In genomic region chr19:20386296-20386695, GRCm38 (mm10) we compare ENCODE assay signal across 16 mouse cellular contexts. TPM values are rescaled to one million over a fixed set of nuclear protein-coding genes. Genes with fewer than 3 reads are reported as not detected.
DNase-seq lines count a peak whose midpoint lies in the region; ATAC-seq lines count a peak whose summit lies in the region.
"Had no signal": no experiment of that assay in that cellular context is flagged by ENCODE, and none has a peak within 500 bp of the region (broad histone marks: within the 10 kb centered on the region; RNA-seq: fewer than 3 reads in every experiment).

No protein-coding gene starts in this region.

- peak; percentile 25 for DNase-seq in adrenal gland, postnatal 10 days
- no peak for DNase-seq in adrenal gland, adult 8-10 months
- peak; percentile 16 for DNase-seq in gastrocnemius, adult 18-20 months (ENCODE audit: low spot score)
- DNase-seq in gastrocnemius, postnatal 4 days (ENCODE audit: low spot score in 2 of 2) = no peak
- DNase-seq in brain, adult 2 months (ENCODE audit: low read depth, low spot score) = peak; percentile 48
- no peak for DNase-seq in testis, postnatal 10 days (ENCODE audit: low spot score)
- DNase-seq: cerebellum, adult 18-20 months; cerebellum, postnatal 36 days; heart, postnatal 36 days; kidney, adult 11 months; layer of hippocampus, postnatal 36 days; liver, postnatal 0 days; lung, postnatal 10 days; thymus, adult 2 months had no signal

- peak; percentile 36 for ATAC-seq in granulocyte monocyte progenitor cell, adult 5-6 weeks (replicated peaks; ENCODE audit: poor library complexity, severe bottlenecking)
- ATAC-seq in cerebellum, adult (ENCODE audit: insufficient number of reproducible peaks, low FRiP score, low TSS enrichment) = no peak
- ATAC-seq: liver, postnatal 0 days had no signal

RNA-seq across cellular contexts. Expression of gene Anxa1, which starts 4.4 kb away (rescaled TPM):
- 10 to 100 TPM; 29.5 to 37.6 TPM for total RNA-seq in adrenal gland, postnatal 10 days (2021)
- 10 to 100 TPM; 13.1 to 47.7 (median 20.0) TPM for total RNA-seq in adrenal gland, adult 8-10 months (2022)
- 10 to 100 TPM; 10.5 to 21.5 TPM for total RNA-seq in gastrocnemius, adult 18-20 months (2021)
- total RNA-seq in gastrocnemius, postnatal 4 days (2021) = 10 to 100 TPM; 45.6 to 52.9 TPM
- total RNA-seq in granulocyte monocyte progenitor cell, adult 5-6 weeks (2014; fragmentation: Nextera tagmentation) = 195 and 239 TPM in 2 replicates
- total RNA-seq in granulocyte monocyte progenitor cell, adult 5-6 weeks (2017) = 534 and 546 TPM in 2 replicates

Comparison
In these comparisons a context has a peak if more than half of its experiments do, and no peak if none do; other contexts are left out.
1. DNase-seq: peak in adrenal gland, postnatal 10 days (single experiment), gastrocnemius, adult 18-20 months (single experiment) and brain, adult 2 months (single experiment); none in adrenal gland, adult 8-10 months (single experiment), gastrocnemius, postnatal 4 days (0 of 2) and testis, postnatal 10 days (single experiment).